Mouse (Mus musculus): Measurements from ENCODE around the gene Emc10. TPM values are rescaled to one million over a fixed set of nuclear protein-coding genes. Genes with fewer than 3 reads are reported as not detected.

Emc10 gene
- total RNA-seq (2023): 10 to 100 TPM; 26.0 to 27.0 TPM

GRCm38 (mm10) chr7:44495992-44496770, at the start of gene Emc10, which contains the start of gene Fam71e1:
Gene Emc10, minus strand, starts transcription at chr7:44496529.
Gene Fam71e1, plus strand, starts transcription at chr7:44496581.

GRCm38 (mm10) chr7:44531946-44532732, 35.8 kb upstream of the Emc10 start, which contains the start of gene Spib:
Gene Spib, minus strand, starts transcription at chr7:44532071.

GRCm38 (mm10) chr7:44524502-44524901, 28.2 kb upstream of the Emc10 start, which contains the start of gene Mybpc2:
Gene Mybpc2, minus strand, starts transcription at chr7:44524656.

GRCm38 (mm10) chr7:44467811-44468411, 28.4 kb downstream of the Emc10 start, which contains the start of gene Josd2:
Gene Josd2, plus strand, starts transcription at chr7:44467980.

GRCm38 (mm10) chr7:44465111-44465510, 31.2 kb downstream of the Emc10 start, which contains the start of gene Aspdh:
Gene Aspdh, plus strand, starts transcription at chr7:44465391.

Other genes starting within 250 kb of the Emc10 start
- 1 to 10 TPM in 1 of 2 experiments, under 1 TPM in 1; 0.49 to 1.6 TPM for gene 1700028J19Rik, start 249.8 kb downstream of the Emc10 start, total RNA-seq (2023)
- gene 2410002F23Rik, start 249.8 kb downstream of the Emc10 start, total RNA-seq (2023): 10 to 100 TPM; 27.8 to 34.7 TPM
- not detected for gene Acp4, start 239.2 kb downstream of the Emc10 start, total RNA-seq (2023)
- not detected for gene Gm15517, start 235.1 kb downstream of the Emc10 start, total RNA-seq (2023)
- 1 to 10 TPM in 1 of 2 experiments, under 1 TPM in 1; 0.42 to 1.1 TPM for gene Clec11a, start 189.6 kb downstream of the Emc10 start, total RNA-seq (2023)
- under 1 TPM; 0.40 to 0.57 TPM for gene Shank1, start 186.3 kb downstream of the Emc10 start, total RNA-seq (2023)
- gene Syt3, start 112.4 kb downstream of the Emc10 start, total RNA-seq (2023): under 1 TPM in 1 of 2 experiments, not detected in 1; 0.36 TPM
- under 1 TPM in 1 of 2 experiments, not detected in 1; 0.16 TPM for gene 1700008O03Rik, start 110.7 kb downstream of the Emc10 start, total RNA-seq (2023)
- not detected for gene Lrrc4b, start 67.5 kb downstream of the Emc10 start, total RNA-seq (2023)
- gene Aspdh, start 31.1 kb downstream of the Emc10 start, total RNA-seq (2023): not detected
- gene Josd2, start 28.5 kb downstream of the Emc10 start, total RNA-seq (2023): 10 to 100 TPM; 29.3 to 40.6 TPM
- gene Fam71e1, start 52 bp upstream of the Emc10 start, total RNA-seq (2023): 1 to 10 TPM in 1 of 2 experiments, under 1 TPM in 1; 0.90 to 2.7 TPM
- under 1 TPM; 0.13 to 0.46 TPM for gene Mybpc2, start 28.1 kb upstream of the Emc10 start, total RNA-seq (2023)
- 10 to 100 TPM in 1 of 2 experiments, 1 to 10 TPM in 1; 4.6 to 14.6 TPM for gene Spib, start 35.5 kb upstream of the Emc10 start, total RNA-seq (2023)
- gene Pold1, start 52.3 kb upstream of the Emc10 start, total RNA-seq (2023): 10 to 100 TPM; 46.1 to 62.2 TPM
- gene Nr1h2, start 57.4 kb upstream of the Emc10 start, total RNA-seq (2023): 100 to 1,000 TPM; 311 to 353 TPM
- 100 to 1,000 TPM; 144 to 183 TPM for gene Napsa, start 75.9 kb upstream of the Emc10 start, total RNA-seq (2023)
- gene Kcnc3, start 94.1 kb upstream of the Emc10 start, total RNA-seq (2023): under 1 TPM; 0.67 to 0.86 TPM
- gene Myh14, start 174.3 kb upstream of the Emc10 start, total RNA-seq (2023): not detected
- not detected for gene Izumo2, start 212.2 kb upstream of the Emc10 start, total RNA-seq (2023)